Mouse (Mus musculus) forebrain, embryonic 12.5 days (tissue): ENCODE data around the gene Zfhx3. TPM values are rescaled to one million over a fixed set of nuclear protein-coding genes. Genes with fewer than 3 reads are reported as not detected.

ENCODE experiments used
- ATAC-seq: fragments of 200-750 bp; cut with Nextera tagmentation; 2 replicates; pipeline ENCODE4 v1.8.0; 2017; ENCODE audit warnings: moderate TSS enrichment; ENCODE audit not compliant: low FRiP score
- H3K27ac ChIP-seq: fragments of 300-500 bp; sonication (generic); 2 replicates; pipeline ENCODE4 v1.5.1; 2016; ENCODE audit warnings: mild to moderate bottlenecking
- H3K27me3 ChIP-seq: fragments of 300-500 bp; sonication (generic); 2 replicates; pipeline ENCODE4 v1.6.1; 2016; ENCODE audit warnings: mild to moderate bottlenecking
- H3K36me3 ChIP-seq: fragments of 300-500 bp; sonication (generic); replicated peaks from 2 replicates; pipeline ENCODE4 v1.6.1; 2016; ENCODE audit warnings: mild to moderate bottlenecking
- H3K4me1 ChIP-seq: fragments of 300-500 bp; sonication (generic); 2 replicates; pipeline ENCODE4 v1.6.1; 2016
- H3K4me2 ChIP-seq: fragments of 300-500 bp; sonication (generic); 2 replicates; pipeline ENCODE4 v1.6.1; 2016; ENCODE audit warnings: mild to moderate bottlenecking, moderate library complexity
- H3K4me3 ChIP-seq: fragments of 300-500 bp; sonication (generic); replicated peaks from 2 replicates; pipeline ENCODE4 v1.5.1; 2016; ENCODE audit warnings: mild to moderate bottlenecking
- H3K9ac ChIP-seq: fragments of 300-500 bp; sonication (generic); 2 replicates; pipeline ENCODE4 v1.6.1; 2016; ENCODE audit warnings: mild to moderate bottlenecking
- H3K9me3 ChIP-seq: fragments of 300-500 bp; sonication (generic); 2 replicates; pipeline ENCODE4 v1.6.1; 2016
- WGBS: fragments of 180-500 bp; shearing (Covaris S2); methylation state at CpG from one replicate; pipeline ENCODE4 v1.1.7; 2016; 5-methylcytosine and 5-hydroxymethylcytosine counted together
- polyA plus RNA-seq: library from polyadenylated mRNA; unstranded; fragments of >200 nt; fragmentation: Nextera tagmentation; extraction: Ambion mirVana; gene quantifications from 2 replicates; pipeline ENCODE4 v1.2.1, GENCODE M21; 2016

Gene Zfhx3
- polyA plus RNA-seq, 1 experiment from 2014 or later: 30.5 TPM

DNA sequence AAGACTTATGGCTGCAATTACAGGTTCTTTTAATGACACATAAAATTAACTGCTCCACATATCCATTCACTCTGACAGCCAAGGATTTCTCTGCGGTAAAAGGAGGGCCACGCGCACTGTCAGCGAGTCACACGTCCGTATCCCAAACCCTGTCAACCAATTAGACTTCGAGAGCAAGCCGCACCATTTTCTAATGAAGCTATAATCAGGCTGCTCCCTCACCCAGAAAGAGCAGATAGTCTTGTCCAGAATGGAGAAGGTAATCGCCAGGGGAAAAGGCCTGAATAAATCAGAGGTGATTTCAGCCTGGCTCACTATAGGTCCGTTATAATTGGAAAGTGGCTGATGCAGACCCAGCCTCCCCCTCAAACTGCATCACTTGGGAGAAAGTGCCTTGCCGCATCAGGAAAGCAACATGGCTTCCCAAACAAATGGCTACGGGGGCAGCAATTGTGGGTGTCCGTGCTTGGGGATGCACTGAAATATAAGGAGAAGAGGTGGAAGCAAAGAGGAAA lies 494.9 kb downstream of the Zfhx3 start:
- no peak overlapping the region for H3K4me3 ChIP-seq
- H3K9ac ChIP-seq: no peak overlapping the region
- WGBS: 77% methylated on average over 13 of the region's 13 CpGs
- H3K4me1 ChIP-seq: peaks cover 17% of the 10 kb centered on the region
- no peak overlapping the region for H3K4me2 ChIP-seq
- no peak for ATAC-seq
- H3K27ac ChIP-seq: no peak overlapping the region
- no peaks in the 10 kb centered on the region for H3K9me3 ChIP-seq
- no peaks in the 10 kb centered on the region for H3K36me3 ChIP-seq
- peaks cover 69% of the 10 kb centered on the region for H3K27me3 ChIP-seq

DNA sequence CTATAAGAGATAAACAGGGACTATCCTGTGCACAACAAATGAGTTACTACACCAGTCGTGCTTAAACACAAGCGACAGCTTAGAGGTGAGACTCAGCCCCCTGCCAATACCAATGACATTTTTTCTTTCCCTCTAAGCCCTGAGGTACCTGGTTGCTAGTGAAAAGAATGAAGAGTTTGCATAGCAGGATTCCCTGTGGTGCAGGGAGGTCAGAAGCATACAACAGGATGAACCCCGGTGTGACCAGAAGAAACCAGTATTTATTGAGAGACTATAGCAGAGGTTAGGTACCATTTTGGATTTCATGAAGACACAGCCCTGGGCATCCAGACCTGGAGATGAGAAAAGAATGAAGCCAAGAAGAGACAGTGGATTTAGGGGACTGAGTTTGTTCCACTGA lies 498.0 kb downstream of the Zfhx3 start:
- no peak overlapping the region for H3K9ac ChIP-seq
- no peak for ATAC-seq
- peaks cover 13% of the 10 kb centered on the region for H3K4me1 ChIP-seq
- peaks cover 46% of the 10 kb centered on the region for H3K27me3 ChIP-seq
- no peaks in the 10 kb centered on the region for H3K9me3 ChIP-seq
- H3K4me3 ChIP-seq: no peak overlapping the region
- no peak overlapping the region for H3K27ac ChIP-seq
- 72% methylated on average over 3 of the region's 3 CpGs for WGBS
- no peaks in the 10 kb centered on the region for H3K36me3 ChIP-seq
- H3K4me2 ChIP-seq: no peak overlapping the region

DNA sequence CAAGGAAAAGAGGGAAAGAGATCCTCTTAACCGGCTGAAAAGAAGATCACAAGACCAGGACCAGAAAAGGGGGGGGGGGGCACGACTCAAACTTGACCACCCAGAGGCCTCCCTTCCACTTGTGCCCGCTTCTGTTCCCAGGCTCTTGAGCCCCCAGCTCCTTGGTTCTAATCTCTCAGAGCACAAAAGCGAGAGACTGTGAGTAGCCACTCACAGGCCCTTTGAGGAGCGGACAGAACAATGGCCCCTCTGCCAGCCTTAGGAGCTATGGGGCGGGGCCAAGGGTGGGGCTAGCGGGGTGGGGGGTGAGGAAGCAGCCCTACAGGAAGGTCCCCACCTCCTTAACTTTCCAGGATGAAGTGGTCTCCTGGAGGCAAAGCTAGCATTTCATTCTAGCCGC lies 508.4 kb downstream of the Zfhx3 start:
- no peak overlapping the region for H3K9ac ChIP-seq
- no peak overlapping the region for H3K27ac ChIP-seq
- H3K4me3 ChIP-seq: no peak overlapping the region
- H3K36me3 ChIP-seq: no peaks in the 10 kb centered on the region
- 4% methylated on average over 8 of the region's 8 CpGs for WGBS
- peak; percentile 75 for ATAC-seq
- peaks cover 34% of the 10 kb centered on the region for H3K4me1 ChIP-seq
- H3K27me3 ChIP-seq: peaks cover 52% of the 10 kb centered on the region
- no peaks in the 10 kb centered on the region for H3K9me3 ChIP-seq
- H3K4me2 ChIP-seq: peak overlapping the region; percentile 32

DNA sequence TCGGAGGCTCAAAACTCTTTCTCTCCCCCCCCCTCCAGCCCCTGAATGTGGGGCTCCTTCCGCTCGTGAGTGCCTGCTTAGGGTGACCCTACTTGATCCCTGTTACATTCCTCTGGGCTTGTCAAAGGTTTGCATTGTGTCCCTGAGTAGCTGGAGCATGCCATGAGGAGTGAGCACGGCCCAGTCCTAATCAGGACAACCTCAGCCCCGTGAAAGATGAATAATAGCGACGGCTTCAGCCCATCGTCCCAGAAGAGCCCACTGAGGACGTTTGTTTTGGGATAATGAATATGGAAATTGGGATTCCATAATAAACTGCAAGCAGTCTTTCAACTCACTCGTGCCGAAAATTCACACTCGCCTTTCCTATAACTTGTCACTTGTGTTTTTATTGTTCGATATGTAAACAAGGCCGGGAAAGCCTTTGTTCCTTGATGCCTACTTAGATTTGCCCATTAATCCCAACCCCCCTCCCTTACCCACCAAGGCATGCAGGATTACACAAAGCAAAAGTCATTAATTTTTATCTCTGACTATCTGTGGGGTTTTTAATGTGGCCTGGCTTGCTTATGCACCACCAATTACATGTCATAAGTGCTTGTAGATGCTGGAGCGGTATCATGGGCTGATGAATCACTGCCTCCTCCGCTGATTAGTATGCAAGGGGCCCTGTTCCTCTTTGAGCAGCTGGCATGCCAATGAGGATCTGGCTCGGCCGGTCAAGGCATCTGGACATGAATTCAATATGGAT lies 512.3 kb downstream of the Zfhx3 start:
- peak overlapping the region; percentile 68; the same call in 1 of the 2 replicates for H3K27ac ChIP-seq
- no peak overlapping the region for H3K9ac ChIP-seq
- 17% methylated on average over 18 of the region's 18 CpGs for WGBS
- H3K4me3 ChIP-seq: no peak overlapping the region
- peak overlapping the region; percentile 17; the same call in 1 of the 2 replicates for H3K4me2 ChIP-seq
- H3K36me3 ChIP-seq: no peaks in the 10 kb centered on the region
- peaks cover 21% of the 10 kb centered on the region for H3K9me3 ChIP-seq
- peaks cover 34% of the 10 kb centered on the region for H3K4me1 ChIP-seq
- peak; percentile 83 for ATAC-seq
- H3K27me3 ChIP-seq: peaks cover 35% of the 10 kb centered on the region

DNA sequence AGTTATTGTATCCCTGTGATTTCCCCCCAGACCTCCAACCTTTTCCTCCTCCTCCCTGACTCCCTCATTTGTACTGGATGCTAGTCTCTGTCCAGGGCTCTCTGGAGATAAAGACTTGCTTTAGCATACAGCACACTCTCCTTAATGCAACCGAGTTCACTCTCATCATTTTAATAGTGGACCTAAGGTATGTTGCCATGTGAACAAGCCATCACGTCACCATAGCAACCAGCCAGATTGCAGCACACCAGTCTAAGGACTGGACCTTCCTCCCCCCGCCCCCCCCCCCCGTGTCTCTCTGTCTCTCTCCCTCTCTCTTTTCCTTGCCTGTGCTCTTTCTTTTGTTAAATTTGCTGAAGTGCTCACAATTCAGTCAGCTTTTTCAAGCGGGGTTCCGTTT lies 524.2 kb downstream of the Zfhx3 start:
- Histone ChIP-seq H3K9ac (no peak overlapping the region), H3K27ac (peak overlapping the region; percentile 75), H3K4me2 (no peak overlapping the region), H3K27me3 (peaks cover 11% of the 10 kb centered on the region; the same call in 1 of the 2 replicates), H3K36me3 (no peaks in the 10 kb centered on the region), H3K4me3 (no peak overlapping the region), H3K4me1 (peaks cover 33% of the 10 kb centered on the region), H3K9me3 (no peaks in the 10 kb centered on the region)
- ATAC-seq: peak; percentile 83
- 41% methylated on average over 6 of the region's 6 CpGs for WGBS

DNA sequence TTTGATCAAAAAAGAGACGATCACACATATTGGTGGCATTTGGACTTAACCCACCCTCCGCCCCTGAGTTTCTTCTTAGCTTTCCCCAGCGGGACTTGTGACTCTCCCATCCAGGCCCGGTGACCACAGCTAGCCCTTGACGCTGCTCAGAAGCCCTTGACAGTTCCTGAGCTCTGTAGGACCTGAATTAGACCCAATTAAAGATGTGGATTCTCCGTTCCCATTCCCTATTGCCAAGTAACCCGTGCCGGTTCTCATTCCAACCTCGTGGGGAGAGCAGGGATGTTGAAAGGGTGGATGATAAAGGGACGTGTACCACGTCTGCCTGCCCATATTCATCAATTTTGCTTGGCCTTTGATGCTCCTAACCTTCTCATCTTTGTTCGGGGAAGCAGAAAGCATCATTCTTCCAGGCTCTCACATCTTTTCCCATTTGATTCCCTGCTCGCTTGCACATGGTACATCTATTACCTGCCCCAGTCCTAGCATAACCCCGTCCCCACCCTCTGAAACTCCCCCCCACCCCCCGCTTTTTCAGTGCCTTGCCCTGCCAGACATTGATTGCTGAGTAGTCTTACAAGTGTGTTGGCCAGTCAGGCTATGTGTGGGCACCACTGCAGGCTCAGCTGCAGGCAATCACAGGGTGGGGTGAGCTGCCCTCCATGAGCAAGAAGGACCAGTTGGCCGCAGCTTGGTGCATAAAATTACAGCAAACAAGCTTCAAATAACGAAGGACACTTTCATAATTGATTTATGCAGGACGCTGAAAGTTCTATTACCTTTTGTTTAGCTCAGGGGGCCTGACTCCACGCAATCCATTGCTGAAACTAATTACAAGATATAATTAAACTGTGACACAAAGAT lies 525.0 kb downstream of the Zfhx3 start:
- Histone ChIP-seq H3K9ac (no peak overlapping the region), H3K27me3 (peaks cover 11% of the 10 kb centered on the region; the same call in 1 of the 2 replicates), H3K9me3 (no peaks in the 10 kb centered on the region), H3K4me3 (no peak overlapping the region), H3K36me3 (no peaks in the 10 kb centered on the region), H3K27ac (peak overlapping the region; percentile 75), H3K4me2 (no peak overlapping the region), H3K4me1 (peaks cover 33% of the 10 kb centered on the region)
- 57% methylated on average over 19 of the region's 19 CpGs for WGBS
- ATAC-seq: 0 out of 2 replicates have a peak, but pooled peaks have one; percentile 6

DNA sequence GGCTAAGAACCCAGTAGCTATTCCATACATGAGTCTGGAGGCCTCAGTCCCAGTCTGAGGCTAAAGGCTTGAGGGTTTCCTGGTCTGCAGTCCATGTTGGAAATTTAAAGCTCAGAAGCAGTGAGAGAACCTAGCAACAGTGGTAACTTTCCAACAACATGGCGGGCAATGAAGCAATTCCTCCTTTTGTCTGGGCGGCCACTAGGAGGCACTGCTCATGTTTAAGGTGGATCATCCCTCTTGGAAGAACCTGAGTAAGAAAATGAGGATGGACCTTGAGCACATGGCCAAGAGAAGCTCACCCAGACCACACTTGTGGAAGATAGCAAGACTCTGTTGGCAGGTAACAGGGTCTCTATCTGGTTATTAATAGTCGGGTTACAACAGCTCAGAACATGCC lies 527.8 kb downstream of the Zfhx3 start:
- ATAC-seq: no peak
- Histone ChIP-seq H3K27ac (no peak overlapping the region), H3K4me1 (peaks cover 33% of the 10 kb centered on the region), H3K4me3 (no peak overlapping the region), H3K27me3 (peaks cover 8% of the 10 kb centered on the region; the same call in 1 of the 2 replicates), H3K9me3 (no peaks in the 10 kb centered on the region), H3K4me2 (no peak overlapping the region), H3K36me3 (no peaks in the 10 kb centered on the region), H3K9ac (no peak overlapping the region)
- WGBS: 87% methylated on average over 3 of the region's 3 CpGs

DNA sequence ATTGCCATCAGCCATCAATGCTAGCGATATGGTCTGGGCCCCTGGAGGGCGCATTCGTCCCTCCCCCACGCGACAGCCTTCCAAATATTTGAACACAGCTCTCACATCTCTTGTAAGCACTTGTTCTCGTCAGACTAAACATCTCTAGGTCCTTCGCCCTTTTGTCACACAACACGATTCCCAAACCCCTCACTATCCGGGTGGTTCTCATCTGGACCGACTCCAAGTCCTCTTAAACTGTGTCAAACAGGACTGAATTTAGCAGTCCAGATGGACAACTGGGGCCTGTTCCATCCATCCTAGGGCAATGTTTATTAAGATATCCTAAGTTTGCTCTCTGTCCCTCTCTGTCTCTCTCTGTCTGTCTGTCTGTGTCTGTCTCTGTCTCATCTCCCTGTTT lies 532.1 kb downstream of the Zfhx3 start:
- WGBS: 87% methylated on average over 10 of the region's 10 CpGs
- no peaks in the 10 kb centered on the region for H3K36me3 ChIP-seq
- no peak for ATAC-seq
- no peak overlapping the region for H3K9ac ChIP-seq
- no peak overlapping the region for H3K27ac ChIP-seq
- peaks cover 3% of the 10 kb centered on the region; the same call in 1 of the 2 replicates for H3K4me1 ChIP-seq
- no peak overlapping the region for H3K4me2 ChIP-seq
- H3K9me3 ChIP-seq: no peaks in the 10 kb centered on the region
- no peaks in the 10 kb centered on the region; the same call in 1 of the 2 replicates for H3K27me3 ChIP-seq
- H3K4me3 ChIP-seq: no peak overlapping the region

DNA sequence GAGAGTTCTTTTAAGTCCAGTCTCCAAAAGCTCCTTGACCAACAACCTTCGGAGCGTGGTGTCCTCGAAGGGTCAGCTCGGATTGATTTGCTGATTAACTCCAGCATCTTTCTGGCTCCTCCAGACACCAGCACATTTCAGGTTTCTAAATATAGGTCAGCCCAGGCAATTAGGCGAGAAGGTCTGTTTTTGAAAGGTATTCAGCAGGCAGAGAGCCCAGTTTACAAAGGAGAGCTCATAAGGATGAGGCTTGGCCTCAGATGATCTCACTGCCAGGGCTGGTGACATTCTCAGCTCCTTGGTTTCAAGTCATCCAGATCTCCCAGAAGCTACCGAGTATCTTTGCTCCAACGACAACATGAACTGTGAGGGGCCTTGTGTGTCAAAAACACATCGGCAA lies 535.7 kb downstream of the Zfhx3 start:
- Histone ChIP-seq H3K36me3 (no peaks in the 10 kb centered on the region), H3K27me3 (no peaks in the 10 kb centered on the region; the same call in 1 of the 2 replicates), H3K9ac (no peak overlapping the region), H3K4me3 (no peak overlapping the region), H3K9me3 (no peaks in the 10 kb centered on the region), H3K4me2 (no peak overlapping the region), H3K27ac (no peak overlapping the region), H3K4me1 (peaks cover 19% of the 10 kb centered on the region; the same call in 1 of the 2 replicates)
- ATAC-seq: no peak
- whole genome bisulfite sequencing: 90% methylated on average over 8 of the region's 8 CpGs

DNA sequence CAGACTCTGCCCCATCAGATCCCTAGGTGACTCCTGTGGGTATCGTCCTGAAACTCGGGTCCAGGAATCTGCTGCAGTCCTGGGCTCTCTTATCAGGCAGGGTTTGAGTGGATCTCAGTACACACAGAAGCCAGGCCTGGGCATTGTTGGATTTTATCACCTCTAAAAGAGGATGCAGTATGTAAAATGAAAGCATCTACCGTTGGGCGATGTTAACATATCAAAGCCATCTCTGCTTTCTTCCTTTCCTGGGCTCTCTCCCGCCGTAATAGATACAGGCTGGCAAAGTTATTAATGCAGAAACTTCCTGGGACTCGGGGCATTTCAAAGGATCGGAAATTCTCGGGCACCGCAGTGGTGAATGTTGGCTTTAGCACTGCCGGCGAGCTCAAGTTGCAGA lies 537.7 kb downstream of the Zfhx3 start:
- no peaks in the 10 kb centered on the region for H3K36me3 ChIP-seq
- no peak overlapping the region for H3K4me3 ChIP-seq
- H3K4me2 ChIP-seq: no peak overlapping the region
- H3K9ac ChIP-seq: no peak overlapping the region
- no peaks in the 10 kb centered on the region; the same call in 1 of the 2 replicates for H3K27me3 ChIP-seq
- WGBS: 86% methylated on average over 12 of the region's 12 CpGs
- ATAC-seq: no peak
- no peaks in the 10 kb centered on the region for H3K9me3 ChIP-seq
- H3K27ac ChIP-seq: no peak overlapping the region
- H3K4me1 ChIP-seq: peaks cover 22% of the 10 kb centered on the region; the same call in 1 of the 2 replicates

DNA sequence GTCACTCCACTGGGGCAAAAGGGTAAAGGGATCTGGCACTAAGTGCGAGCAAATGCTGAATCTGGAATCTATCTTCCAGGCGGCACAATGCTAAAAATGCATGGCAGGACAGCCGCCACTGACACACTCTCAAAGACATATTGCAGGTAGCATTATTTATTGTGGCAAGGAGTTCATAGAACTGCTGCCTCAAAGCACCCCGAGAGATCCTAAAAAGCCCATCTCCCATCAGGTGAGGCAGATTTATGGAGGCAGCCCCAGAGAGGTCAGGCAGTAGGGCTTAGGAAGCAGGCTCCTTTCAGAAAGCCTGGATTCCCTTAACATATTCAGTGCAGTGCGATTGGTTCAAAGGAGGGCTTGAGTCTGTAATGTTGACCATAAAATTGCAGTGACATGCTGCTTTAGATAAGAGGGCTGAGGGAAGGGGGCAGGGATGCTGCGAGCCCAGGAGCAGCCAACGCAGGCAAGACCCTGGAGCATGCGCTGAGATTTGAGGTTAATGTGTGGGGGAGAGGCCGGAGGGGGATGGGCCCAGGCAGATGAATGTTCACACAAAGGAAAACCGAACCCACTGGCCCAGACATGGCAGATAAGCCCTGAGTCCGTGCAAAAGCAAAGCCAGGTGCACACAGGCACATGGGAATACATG lies 538.8 kb downstream of the Zfhx3 start:
- Histone ChIP-seq H3K36me3 (no peaks in the 10 kb centered on the region), H3K4me1 (peaks cover 22% of the 10 kb centered on the region; the same call in 1 of the 2 replicates), H3K9me3 (no peaks in the 10 kb centered on the region), H3K27me3 (no peaks in the 10 kb centered on the region; the same call in 1 of the 2 replicates), H3K9ac (no peak overlapping the region), H3K27ac (peak overlapping the region; percentile 81), H3K4me3 (no peak overlapping the region), H3K4me2 (no peak overlapping the region)
- 54% methylated on average over 11 of the region's 11 CpGs for WGBS
- peak; percentile 87 for ATAC-seq

DNA sequence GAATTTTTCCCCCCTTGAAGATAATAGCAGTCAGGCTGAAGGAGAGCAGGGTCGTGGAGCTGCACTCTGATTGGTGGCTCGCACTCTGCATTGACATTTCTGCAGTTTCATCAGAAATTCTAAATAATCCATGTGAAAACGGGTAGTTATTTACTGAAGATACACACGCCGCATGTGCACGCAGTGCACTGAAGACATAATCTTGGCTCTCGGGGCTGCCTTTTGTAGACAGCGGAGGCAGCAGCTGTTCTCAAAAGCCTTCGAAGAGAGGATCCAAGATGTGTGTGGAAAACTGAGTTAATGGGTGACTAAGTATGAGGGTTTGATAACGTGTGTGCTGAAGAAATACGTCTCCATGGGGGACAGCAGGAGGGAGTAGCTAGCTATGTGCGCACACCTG lies 553.7 kb downstream of the Zfhx3 start:
- H3K4me2 ChIP-seq: no peak overlapping the region

More for the DNA sequence above, 553.7 kb downstream of the Zfhx3 start:
- Histone ChIP-seq H3K9ac (no peak overlapping the region), H3K27ac (no peak overlapping the region; the same call in 1 of the 2 replicates), H3K36me3 (no peaks in the 10 kb centered on the region), H3K4me1 (peaks cover 16% of the 10 kb centered on the region), H3K9me3 (no peaks in the 10 kb centered on the region), H3K27me3 (no peaks in the 10 kb centered on the region), H3K4me3 (no peak overlapping the region)
- ATAC-seq: 0 out of 2 replicates have a peak, but pooled peaks have one; percentile 20
- WGBS: 74% methylated on average over 12 of the region's 12 CpGs
